Mouse (Mus musculus) adrenal gland, postnatal 14 days (tissue): ENCODE data around the gene Pou4f1. TPM values are rescaled to one million over a fixed set of nuclear protein-coding genes. Genes with fewer than 3 reads are reported as not detected.

Experiments used
- DNase-seq: peaks from one replicate; pipeline ENCODE4 v3.0.0; 2021; ENCODE audit warnings: mixed read lengths
- total RNA-seq: library from RNA; stranded (reverse); gene quantifications from 2 replicates; pipeline ENCODE4 v1.2.3, GENCODE M21; 2021

The Pou4f1 gene
- total RNA-seq, 1 experiment from 2014 or later, result 0.59 TPM

- DNase-seq, result no peak
Observed at GRCm38 (mm10) chr14:104456976-104457375, 10.8 kb downstream of the Pou4f1 start.

GRCm38 (mm10) chr14:104453824-104454223, 14.0 kb downstream of the Pou4f1 start:
- peak; percentile 82 for DNase-seq

- no peak for DNase-seq
Observed at GRCm38 (mm10) chr14:104434293-104434692, 33.5 kb downstream of the Pou4f1 start.

GRCm38 (mm10) chr14:104430819-104431218, 37.0 kb downstream of the Pou4f1 start:
- no peak for DNase-seq

GRCm38 (mm10) chr14:104423688-104424470, 43.9 kb downstream of the Pou4f1 start:
- no peak for DNase-seq

Other genes with a start within 250 kb of the Pou4f1 start
- gene Rnf219, start 54.6 kb upstream of the Pou4f1 start, total RNA-seq, result 8.3 and 8.9 TPM in 2 replicates